Mouse (Mus musculus): Measurements from ENCODE around the gene Prr14.
A peak's percentile ranks its signal among the peaks of the same experiment; 100 is the strongest.
"Not testable (repeated sequence)": the region's sequence is repeated elsewhere in the genome, so short reads cannot be mapped to it uniquely, and the experiment has no call there.

Prr14 gene

GRCm38 (mm10) chr7:127471646-127472010, 12.2 kb downstream of the Prr14 start:
- DNase-seq (ENCODE audit: low read depth, low spot score), result no peak

DNA sequence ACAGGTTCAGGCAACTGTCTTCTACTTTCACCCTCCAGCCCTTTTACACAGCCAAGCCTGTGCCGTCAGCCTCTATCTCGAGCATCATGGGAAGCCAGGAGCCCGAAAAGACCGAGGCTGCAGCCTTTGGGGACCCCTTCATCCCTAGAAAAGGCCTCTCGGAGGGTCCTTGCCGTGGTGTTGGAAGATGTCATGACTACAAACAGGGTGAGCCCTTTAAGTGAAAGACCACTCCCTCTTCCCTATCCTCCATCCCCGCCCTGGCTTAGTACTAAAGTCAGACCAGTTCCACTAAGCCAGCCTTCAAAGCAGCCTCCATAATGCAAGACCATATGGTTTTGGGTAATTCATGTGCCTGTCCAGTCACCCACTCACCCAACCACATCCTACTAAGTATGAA, 12.6 kb downstream of the Prr14 start:
- DNase-seq (ENCODE audit: low read depth, low spot score), result no peak

- no peak for DNase-seq (ENCODE audit: low read depth, low spot score)
These were observed 14.3 kb downstream of the Prr14 start for GRCm38 (mm10) chr7:127473705-127474104.

DNA sequence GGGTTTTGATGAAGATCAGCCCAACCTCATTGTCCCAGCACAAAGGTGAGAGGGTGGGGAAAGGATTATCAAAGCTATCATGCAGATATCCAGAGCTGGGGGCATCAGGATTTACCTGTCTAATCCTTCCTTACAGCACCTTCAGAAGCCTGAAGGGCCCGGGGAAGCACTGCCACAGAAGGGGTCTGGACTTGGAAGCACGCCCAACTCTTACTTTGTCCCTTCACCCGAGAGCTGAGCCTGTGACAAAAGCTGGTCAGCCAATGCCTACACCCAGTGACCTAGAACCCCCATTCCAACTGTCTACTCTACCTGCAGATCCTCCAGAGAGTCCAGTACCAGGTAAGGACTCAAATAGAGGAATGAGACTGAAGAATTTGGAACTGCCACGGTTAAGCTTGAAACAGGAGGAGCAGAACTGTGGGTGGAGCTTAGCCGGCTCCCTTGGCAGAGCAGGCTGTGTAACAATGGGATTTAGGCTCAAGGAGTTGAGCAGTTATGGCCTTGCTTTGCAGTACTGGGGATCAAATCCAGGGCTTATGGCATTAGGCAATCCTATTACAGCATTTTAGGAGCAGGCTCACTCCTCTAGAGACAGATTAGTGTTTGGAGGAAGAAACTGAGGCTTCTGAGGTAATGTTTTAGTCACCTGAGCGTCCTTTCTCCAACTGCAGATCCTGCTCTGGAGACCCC, 15.1 kb downstream of the Prr14 start:
- no peak for DNase-seq (ENCODE audit: low read depth, low spot score)

DNA sequence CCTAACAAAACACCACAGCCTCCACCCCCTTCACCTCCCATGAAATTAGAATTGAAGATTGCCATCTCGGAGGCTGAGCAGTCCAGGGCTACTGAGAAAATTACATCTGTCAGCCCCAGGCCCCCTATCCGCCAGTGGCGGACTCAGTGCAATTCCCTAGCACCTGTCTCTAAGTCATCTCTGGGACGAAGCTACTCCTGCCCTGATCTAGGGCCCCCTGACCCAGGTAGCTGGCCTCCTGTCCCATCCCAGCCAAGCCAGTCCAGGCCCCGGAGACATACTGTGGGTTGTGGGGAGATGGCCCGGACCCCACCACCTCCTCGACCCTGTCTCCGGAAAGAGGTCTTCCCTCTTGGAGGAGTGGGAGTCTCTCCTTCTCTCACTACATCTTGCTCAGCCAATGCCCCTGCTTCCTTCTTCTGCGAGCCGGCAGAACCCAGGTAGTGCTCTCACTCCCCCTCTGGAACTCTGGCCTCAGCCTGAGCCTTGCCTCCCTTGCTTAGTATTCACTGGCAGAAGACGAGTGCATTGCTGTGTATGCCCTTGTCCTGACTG, 15.9 kb downstream of the Prr14 start:
- DNase-seq (ENCODE audit: low read depth, low spot score), result no peak

DNA sequence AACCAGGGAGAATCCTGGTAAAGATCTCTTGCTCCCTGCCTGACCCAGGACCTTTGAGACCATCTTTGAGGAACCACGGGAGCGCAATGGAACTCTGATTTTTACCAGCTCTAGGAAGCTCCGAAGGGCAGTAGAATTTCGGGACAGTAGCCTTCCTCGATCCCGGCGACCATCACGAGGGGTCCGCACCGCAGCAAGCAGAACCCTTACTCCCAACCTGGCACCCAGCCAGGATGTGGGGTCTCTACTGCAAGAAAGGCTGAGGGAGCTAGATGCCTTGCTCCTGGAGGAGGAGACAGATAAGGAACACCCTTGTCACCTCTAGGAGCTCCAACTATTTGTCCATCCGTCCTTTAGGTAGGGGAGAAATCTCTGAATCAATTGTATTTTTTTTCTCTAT, 16.9 kb downstream of the Prr14 start:
- DNase-seq (ENCODE audit: low read depth, low spot score), result no peak

GRCm38 (mm10) chr7:127476855-127477254, 17.4 kb downstream of the Prr14 start:
- DNase-seq (ENCODE audit: low read depth, low spot score), result no peak

DNA sequence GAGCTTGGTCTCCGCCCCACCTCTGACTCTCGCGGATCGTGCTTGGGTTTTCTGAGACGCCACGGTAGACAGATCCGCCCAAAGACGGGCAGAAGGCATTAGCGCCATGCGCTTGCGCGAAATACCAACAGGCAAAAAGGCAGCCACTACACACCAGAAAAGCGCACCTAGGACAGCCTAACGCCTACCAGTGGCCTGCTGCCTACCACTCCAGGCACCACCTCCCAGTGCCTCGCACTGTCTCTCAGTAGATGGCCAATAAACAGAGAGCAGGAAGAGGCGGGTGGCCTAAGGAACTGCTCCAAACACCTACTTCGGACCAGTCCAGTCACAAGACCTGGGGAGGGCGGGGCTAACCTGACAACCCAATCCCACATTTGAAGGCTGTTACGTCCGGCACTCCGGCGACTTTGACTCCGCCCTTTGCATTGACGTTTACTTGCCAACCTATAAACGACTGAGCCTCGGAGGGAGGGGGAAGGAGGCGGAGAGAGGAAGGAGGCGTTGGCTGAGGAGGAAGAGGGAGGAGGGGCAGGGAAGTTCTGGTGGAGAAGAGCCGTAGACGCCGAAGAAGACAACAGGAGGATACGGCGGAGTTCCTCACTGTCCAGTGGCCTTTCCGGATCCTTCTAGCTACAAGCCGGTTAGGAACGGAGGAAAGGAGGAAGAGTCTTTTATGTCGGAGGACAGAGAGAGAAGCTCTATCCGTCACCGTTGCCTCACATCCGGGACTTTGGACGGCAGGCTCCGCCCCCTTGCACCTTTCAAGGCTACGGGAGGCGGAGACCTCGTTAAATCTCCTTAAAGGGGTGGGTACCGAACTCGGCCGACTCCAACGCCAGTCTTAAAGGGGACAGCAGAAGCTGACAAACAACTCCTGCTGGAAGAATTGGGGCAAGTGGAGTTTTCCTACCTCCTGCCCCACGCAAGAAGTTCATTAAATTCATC, 18.6 kb downstream of the Prr14 start:
- peak; percentile 99 for DNase-seq (ENCODE audit: low read depth, low spot score)

- peak; percentile 47 for DNase-seq (ENCODE audit: low read depth, low spot score)
These were observed 19.4 kb downstream of the Prr14 start, which contains the start of gene Fbrs for GRCm38 (mm10) chr7:127478635-127479317. Gene Fbrs, plus strand, starts transcription at chr7:127479199.

GRCm38 (mm10) chr7:127479318-127480225, 20.2 kb downstream of the Prr14 start:
- DNase-seq (ENCODE audit: low read depth, low spot score), result no peak

DNA sequence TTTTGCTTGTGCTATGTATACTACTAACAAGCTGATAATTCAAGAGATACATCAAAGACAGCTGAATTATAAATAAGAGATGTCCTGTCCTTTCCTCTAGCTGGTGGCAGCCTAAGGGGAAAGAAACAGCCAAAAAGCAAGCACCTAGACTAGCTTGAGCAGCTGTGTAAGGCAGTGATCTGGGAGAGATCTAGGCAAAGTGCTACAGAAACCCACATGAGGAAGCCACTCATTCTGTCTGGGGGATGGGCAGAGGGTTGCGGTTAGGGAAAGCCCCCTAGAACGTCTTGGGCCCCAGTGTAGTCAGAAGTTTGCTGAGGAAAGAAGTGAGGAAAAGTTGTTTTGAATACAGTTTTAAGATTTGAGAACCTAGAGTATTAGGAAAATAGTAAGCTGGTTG, 20.9 kb downstream of the Prr14 start:
- no peak for DNase-seq (ENCODE audit: low read depth, low spot score)

- DNase-seq (ENCODE audit: low read depth, low spot score), result no peak
These were observed 26.0 kb downstream of the Prr14 start for GRCm38 (mm10) chr7:127485416-127485815.

DNA sequence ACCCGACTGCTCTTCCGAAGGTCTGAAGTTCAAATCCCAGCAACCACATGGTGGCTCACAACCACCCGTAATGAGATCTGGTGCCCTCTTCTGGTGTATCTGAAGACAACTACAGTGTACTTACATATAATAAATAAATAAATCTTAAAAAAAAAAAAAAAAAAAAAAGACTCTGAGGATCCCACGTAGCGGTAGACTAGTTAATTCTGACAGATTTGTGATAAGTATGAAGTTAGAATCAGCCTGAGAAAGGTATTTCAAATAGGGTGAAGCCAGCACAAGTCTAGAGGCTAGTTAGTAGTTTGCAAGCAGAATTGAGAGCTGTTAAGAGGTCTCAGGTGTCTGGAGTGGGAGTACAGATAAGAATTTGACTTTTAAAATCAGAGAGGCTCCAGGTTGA, 29.0 kb downstream of the Prr14 start:
- not testable (repeated sequence) for DNase-seq (ENCODE audit: low read depth, low spot score)

DNA sequence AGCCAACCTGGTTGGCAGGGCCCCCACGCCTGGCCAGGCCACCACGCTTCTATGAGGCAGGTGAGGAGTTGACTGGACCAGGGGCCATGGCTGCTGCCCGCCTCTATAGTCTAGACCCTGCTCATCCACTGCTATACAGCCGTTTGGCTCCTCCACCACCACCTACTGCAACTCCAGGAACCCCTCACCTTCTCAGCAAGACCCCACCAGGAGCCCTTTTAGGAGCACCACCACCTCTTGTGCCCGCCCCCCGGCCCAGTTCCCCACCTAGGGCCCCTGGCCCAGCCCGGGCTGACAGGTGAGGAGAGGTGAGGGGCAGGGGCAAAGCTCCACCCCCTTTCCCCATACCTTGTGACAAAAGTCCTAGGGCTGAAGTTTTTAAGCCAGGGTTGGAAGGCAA, 30.6 kb downstream of the Prr14 start:
- no peak for DNase-seq (ENCODE audit: low read depth, low spot score)

DNA sequence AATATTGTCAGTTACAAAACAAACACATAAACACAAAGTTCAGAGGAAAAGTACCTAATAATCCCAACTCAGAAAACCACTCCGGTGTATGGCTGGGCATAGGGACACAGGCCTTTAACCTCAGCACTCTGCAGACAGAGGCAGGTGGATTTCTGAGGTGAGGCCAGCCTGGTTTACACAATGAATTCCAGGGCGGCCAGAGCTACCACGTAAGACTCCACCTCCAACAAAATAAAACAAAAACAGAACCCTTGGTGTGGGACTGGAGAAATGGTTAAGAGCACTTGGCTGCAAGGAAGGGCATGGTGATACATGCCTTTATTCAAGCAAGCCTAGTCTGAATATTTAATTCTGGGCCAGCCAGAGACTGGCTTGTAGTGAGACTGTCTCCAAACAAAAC, 32.4 kb downstream of the Prr14 start:
- DNase-seq (ENCODE audit: low read depth, low spot score), result no peak

- no peak for DNase-seq (ENCODE audit: low read depth, low spot score)
These were observed 35.2 kb downstream of the Prr14 start for GRCm38 (mm10) chr7:127494648-127495047.

DNA sequence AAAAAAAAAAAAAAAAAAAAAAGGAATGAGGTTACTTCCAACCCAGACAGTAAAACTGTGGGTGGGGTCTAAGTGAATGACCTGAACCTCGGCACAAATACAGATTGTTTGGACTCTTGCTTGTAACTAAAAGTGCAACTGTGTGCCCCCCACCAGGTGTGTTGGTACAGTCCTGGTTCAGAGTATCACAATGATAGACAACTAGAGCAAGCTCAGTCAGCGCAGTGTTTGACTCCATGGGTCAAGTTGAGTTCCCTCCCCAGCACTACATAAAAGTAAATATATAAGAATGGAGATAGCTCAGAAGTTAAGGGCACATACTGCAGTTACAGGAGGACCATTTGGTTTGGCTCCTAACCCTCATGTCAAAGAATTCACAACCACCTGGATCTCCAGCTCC, 38.0 kb downstream of the Prr14 start:
- DNase-seq (ENCODE audit: low read depth, low spot score), result no peak

- DNase-seq (ENCODE audit: low read depth, low spot score), result no peak
These were observed 39.0 kb downstream of the Prr14 start for GRCm38 (mm10) chr7:127498407-127498806.

DNA sequence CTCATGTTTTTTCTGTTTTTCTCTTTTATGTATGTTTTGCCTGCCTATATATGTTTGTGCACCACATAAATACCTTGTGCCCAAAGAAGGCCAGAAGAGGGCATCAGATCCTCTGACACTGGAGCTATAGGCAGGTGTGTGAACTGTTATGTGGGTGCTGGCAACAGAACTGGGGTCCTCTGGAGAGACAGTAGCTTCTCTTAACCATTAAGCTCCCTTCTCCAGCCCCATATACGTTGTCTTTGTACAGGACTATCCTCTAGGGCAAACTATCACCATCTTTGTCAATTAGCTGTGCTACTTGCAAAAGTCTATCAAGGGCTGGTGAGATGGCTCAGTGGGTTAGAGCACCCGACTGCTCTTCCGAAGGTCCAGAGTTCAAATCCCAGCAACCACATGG, 48.9 kb downstream of the Prr14 start:
- no peak for DNase-seq (ENCODE audit: low read depth, low spot score)

DNA sequence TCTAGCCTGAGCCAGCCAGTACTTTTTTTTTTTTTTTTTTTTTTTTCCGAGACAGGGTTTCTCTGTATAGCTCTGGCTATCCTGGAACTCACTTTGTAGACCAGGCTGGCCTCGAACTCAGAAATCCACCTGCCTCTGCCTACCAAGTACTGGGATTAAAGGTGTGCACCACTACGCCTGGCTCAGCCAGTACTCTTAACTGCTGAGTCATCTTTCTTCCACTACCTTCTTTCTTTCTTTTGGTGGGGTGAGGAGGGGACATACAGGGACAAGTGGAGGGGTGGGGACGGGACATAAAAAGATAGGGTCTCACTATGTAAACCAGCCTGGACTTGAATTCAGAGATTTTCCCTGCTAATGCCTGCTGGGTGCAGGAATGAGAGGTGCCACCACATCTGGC, 50.4 kb downstream of the Prr14 start:
- DNase-seq (ENCODE audit: low read depth, low spot score), result not testable (repeated sequence)

GRCm38 (mm10) chr7:127511241-127511640, 51.8 kb downstream of the Prr14 start:
- no peak for DNase-seq (ENCODE audit: low read depth, low spot score)

Data from WW6 (cell line).